11 mouse cellular contexts compared by ENCODE assay signal in genomic region chr2:6545127-6545931, GRCm38 (mm10).
DNase-seq lines count a peak whose midpoint lies in the region; ATAC-seq and TF ChIP-seq lines count a peak whose summit lies in the region.
"Had no signal": no experiment of that assay in that cellular context is flagged by ENCODE, and none has a peak within 500 bp of the region (broad histone marks: within the 10 kb centered on the region; RNA-seq: fewer than 3 reads in every experiment).

No protein-coding gene starts in this region.

- H3K79me2 ChIP-seq in MEL (ENCODE audit: control insufficient read depth, insufficient read depth, low read length, poor library complexity) = no peaks in the 10 kb centered on the region

- H3K4me3 ChIP-seq in kidney, embryonic 14.5 days (ENCODE audit: low read length) = no peak overlapping the region
- H3K4me3 ChIP-seq in MEL (ENCODE audit: control insufficient read depth in 1 of 2, insufficient read depth in 1 of 2, low read depth in 2 of 2, low read length in 2 of 2) = no peak overlapping the region
- H3K4me3 ChIP-seq: neural tube, embryonic 15.5 days had no signal

- no peak for TF ChIP-seq POLR2A in MEL (IDR thresholded peaks at IDR 0.05; ENCODE audit: control insufficient read depth in 1 of 2, insufficient read depth in 1 of 2, low read depth in 1 of 2, low read length in 2 of 2, poor library complexity in 1 of 2)

- H3K4me2 ChIP-seq in kidney, embryonic 14.5 days (replicated peaks; ENCODE audit: low read depth, low read length) = no peak overlapping the region
- H3K4me2 ChIP-seq: neural tube, embryonic 15.5 days had no signal

- no peak for ATAC-seq in kidney, embryonic 14.5 days (ENCODE audit: low FRiP score, low TSS enrichment)
- ATAC-seq in monocyte, adult 5-6 weeks (replicated peaks; ENCODE audit: insufficient number of reproducible peaks, low FRiP score, low TSS enrichment, poor library complexity, severe bottlenecking) = no peak
- ATAC-seq: liver, postnatal 0 days had no signal

- no peak for TF ChIP-seq EP300 in MEL (IDR thresholded peaks at IDR 0.05; ENCODE audit: low read depth in 1 of 2, low read length in 2 of 2)

- TF ChIP-seq RAD21 in MEL (IDR thresholded peaks at IDR 0.05; ENCODE audit: low read depth, low read length) = no peak

- no peaks in the 10 kb centered on the region for H3K27me3 ChIP-seq in kidney, embryonic 14.5 days (ENCODE audit: control insufficient read depth, insufficient read depth, low read length)
- no peaks in the 10 kb centered on the region for H3K27me3 ChIP-seq in MEL (ENCODE audit: control insufficient read depth in 1 of 2, insufficient read depth in 2 of 2, low read length in 2 of 2)
- H3K27me3 ChIP-seq: neural tube, embryonic 15.5 days had no signal

- WGBS in kidney, embryonic 14.5 days = 86% methylated on average over 10 of the region's 10 CpGs

- no peaks in the 10 kb centered on the region for H3K9me3 ChIP-seq in kidney, embryonic 14.5 days (ENCODE audit: control insufficient read depth, low read length)
- no peaks in the 10 kb centered on the region for H3K9me3 ChIP-seq in MEL (replicated peaks; ENCODE audit: insufficient read depth, low read length)
- H3K9me3 ChIP-seq: neural tube, embryonic 15.5 days had no signal

- H3K27ac ChIP-seq in kidney, embryonic 14.5 days (ENCODE audit: low read depth, low read length) = no peak overlapping the region
- H3K27ac ChIP-seq in MEL (ENCODE audit: control insufficient read depth, low read depth, low read length) = no peak overlapping the region
- H3K27ac ChIP-seq: neural tube, embryonic 15.5 days had no signal

- no peak overlapping the region for H3K9ac ChIP-seq in kidney, embryonic 14.5 days (ENCODE audit: low read depth, low read length)
- H3K9ac ChIP-seq in MEL (ENCODE audit: control insufficient read depth, low read depth, low read length, poor library complexity, severe bottlenecking) = no peak overlapping the region
- H3K9ac ChIP-seq: liver, postnatal 0 days; neural tube, embryonic 15.5 days had no signal

- H3K4me1 ChIP-seq in kidney, embryonic 14.5 days (ENCODE audit: control insufficient read depth, insufficient read depth, low read length) = 0 out of 2 replicates have a peak, but pooled peaks cover 6% of the 10 kb centered on the region
- no peaks in the 10 kb centered on the region for H3K4me1 ChIP-seq in MEL (ENCODE audit: control insufficient read depth in 1 of 2, insufficient read depth in 2 of 2, low read length in 2 of 2)

- DNase-seq in cerebellum, postnatal 36 days = peak; percentile 27 to 45
- no peak for DNase-seq in cerebellum, adult 9-11 months
- DNase-seq in kidney, adult 18-20 months = peak; percentile 11
- DNase-seq in MEL (ENCODE audit: low read depth, low spot score) = peak; percentile 12
- peak; percentile 36 for DNase-seq in kidney, adult 9 months
- DNase-seq in frontal cortex, postnatal 14 days (ENCODE audit: low spot score in 2 of 2) = no peak
- DNase-seq: liver, postnatal 0 days; thymus, postnatal 25 days had no signal

- no peak for TF ChIP-seq CTCF in MEL (IDR thresholded peaks at IDR 0.05 in 2 of 3, conservative IDR thresholded peaks at IDR 0.05 in 1 of 3; ENCODE audit: control insufficient read depth in 1 of 3, insufficient read depth in 1 of 3, low read depth in 2 of 3, low read length in 3 of 3, poor library complexity in 1 of 3, severe bottlenecking in 1 of 3)

- no peaks in the 10 kb centered on the region for H3K36me3 ChIP-seq in kidney, embryonic 14.5 days (ENCODE audit: control insufficient read depth, insufficient read depth, low read length)
- H3K36me3 ChIP-seq in MEL (ENCODE audit: control insufficient read depth in 1 of 2, insufficient read depth in 2 of 2, low read length in 2 of 2) = no peaks in the 10 kb centered on the region; a peak in 1 of 4 replicates

TF ChIP-seq in MEL, 35 proteins besides CTCF, POLR2A, EP300 and RAD21:
- TF ChIP-seq SIN3A (IDR thresholded peaks at IDR 0.05; ENCODE audit: low read length) (no peak), GABPA (IDR thresholded peaks at IDR 0.05; ENCODE audit: low read depth, low read length) (no peak), ZMIZ1 (IDR thresholded peaks at IDR 0.05; ENCODE audit: low read depth, low read length) (no peak)

Comparison
In these comparisons a context has a peak if more than half of its experiments do, and no peak if none do; other contexts are left out.
1. DNase-seq: peak in cerebellum, postnatal 36 days (2 of 2), kidney, adult 18-20 months (single experiment), MEL (single experiment) and kidney, adult 9 months (single experiment); none in cerebellum, adult 9-11 months (single experiment) and frontal cortex, postnatal 14 days (0 of 2).